Mouse (Mus musculus) heart, embryonic 15.5 days (tissue): ENCODE measurements around the gene Cyth2. TPM values are rescaled to one million over a fixed set of nuclear protein-coding genes. Genes with fewer than 3 reads are reported as not detected.
A peak's percentile ranks its signal among the peaks of the same experiment; 100 is the strongest.

ENCODE experiments used
- ATAC-seq: fragments of 200-750 bp; cut with Nextera tagmentation; replicated peaks from 2 replicates; pipeline ENCODE4 v1.8.0; 2017; ENCODE audit warnings: low read depth, moderate TSS enrichment; ENCODE audit not compliant: insufficient number of reproducible peaks, insufficient read depth, low FRiP score
- H3K27ac ChIP-seq: fragments of 300-500 bp; sonication (generic); 2 replicates; pipeline ENCODE4 v1.5.1; 2015; ENCODE audit warnings: mild to moderate bottlenecking, inconsistent platforms
- H3K27me3 ChIP-seq: fragments of 300-500 bp; sonication (generic); 2 replicates; pipeline ENCODE4 v1.6.1; 2015; ENCODE audit warnings: inconsistent platforms
- H3K36me3 ChIP-seq: fragments of 300-500 bp; sonication (generic); 2 replicates; pipeline ENCODE4 v1.6.1; 2015; ENCODE audit warnings: mild to moderate bottlenecking, inconsistent platforms
- H3K4me1 ChIP-seq: fragments of 300-500 bp; sonication (generic); replicated peaks from 2 replicates; pipeline ENCODE4 v1.6.1; 2015; ENCODE audit warnings: inconsistent platforms
- H3K4me2 ChIP-seq: fragments of 300-500 bp; sonication (generic); 2 replicates; pipeline ENCODE4 v1.6.1; 2015; ENCODE audit warnings: inconsistent platforms, mild to moderate bottlenecking, moderate library complexity
- H3K4me3 ChIP-seq: fragments of 300-500 bp; sonication (generic); 2 replicates; pipeline ENCODE4 v1.5.1; 2015; ENCODE audit warnings: mild to moderate bottlenecking, inconsistent platforms
- H3K9ac ChIP-seq: fragments of 300-500 bp; sonication (generic); 2 replicates; pipeline ENCODE4 v1.6.1; 2015; ENCODE audit warnings: mild to moderate bottlenecking, inconsistent platforms
- H3K9me3 ChIP-seq: fragments of 300-500 bp; sonication (generic); replicated peaks from 2 replicates; pipeline ENCODE4 v1.6.1; 2016; ENCODE audit warnings: inconsistent platforms
- WGBS: fragments of 180-500 bp; shearing (Covaris S2); methylation state at CpG from one replicate; pipeline ENCODE4 v1.1.7; 2015; ENCODE audit warnings: mixed read lengths; 5-methylcytosine and 5-hydroxymethylcytosine counted together
- polyA plus RNA-seq: library from polyadenylated mRNA; unstranded; fragments of >200 nt; fragmentation: Nextera tagmentation; extraction: Ambion mirVana; gene quantifications from 2 replicates; pipeline ENCODE4 v1.2.1, GENCODE M21; 2015

Gene Cyth2
- polyA plus RNA-seq, 1 experiment from 2014 or later: 92.2 TPM

DNA sequence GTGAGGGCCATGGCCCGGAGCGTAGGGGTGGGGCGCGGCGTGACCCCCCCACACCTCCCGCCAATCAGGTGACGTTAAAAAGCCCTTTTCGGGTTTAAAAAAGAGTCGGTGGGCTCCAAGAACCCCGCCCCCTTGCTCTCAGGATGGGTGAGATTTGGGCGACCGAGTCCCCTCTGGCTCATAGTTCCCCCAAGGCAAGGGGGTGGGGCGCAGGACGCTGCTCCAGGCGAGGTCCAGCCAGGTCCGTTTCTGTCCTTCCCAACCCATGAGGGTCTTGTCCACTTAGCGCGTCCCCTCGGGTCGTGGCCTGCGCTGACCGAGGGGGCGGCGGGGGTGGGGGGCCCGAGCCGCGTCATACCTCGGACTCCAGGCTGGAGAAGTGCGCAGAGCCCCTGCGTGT is 18.0 kb upstream of the Cyth2 start:
- no peak overlapping the region for H3K27ac ChIP-seq
- H3K9me3 ChIP-seq: no peaks in the 10 kb centered on the region
- ATAC-seq: no peak
- peaks cover 55% of the 10 kb centered on the region for H3K27me3 ChIP-seq
- peak overlapping the region; percentile 41 for H3K4me3 ChIP-seq
- peaks cover 27% of the 10 kb centered on the region for H3K4me1 ChIP-seq
- no peak overlapping the region for H3K9ac ChIP-seq
- H3K36me3 ChIP-seq: peaks cover 20% of the 10 kb centered on the region
- H3K4me2 ChIP-seq: peak overlapping the region; percentile 67
- WGBS: 9% methylated on average over 30 of the region's 30 CpGs

DNA sequence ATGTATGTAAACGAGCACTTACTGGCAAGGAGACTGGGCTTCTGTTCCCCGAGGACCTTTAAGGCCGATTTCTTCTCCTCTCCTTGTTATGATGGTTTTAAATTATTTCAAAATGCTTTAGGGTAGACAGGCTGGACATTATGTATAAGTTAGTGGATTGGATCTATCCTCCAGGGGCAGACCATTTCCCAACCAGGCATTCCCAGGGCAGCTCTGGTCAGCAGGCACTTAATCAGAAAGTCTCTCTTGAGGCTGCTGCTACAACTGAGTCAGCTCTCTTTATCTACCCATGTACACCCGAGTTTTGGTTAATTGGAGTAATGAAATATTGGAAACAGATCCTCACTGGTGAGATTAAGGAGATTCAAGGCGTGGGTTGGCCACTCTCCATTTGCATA is 16.7 kb upstream of the Cyth2 start:
- 24% methylated on average over 5 of the region's 5 CpGs for WGBS
- ATAC-seq: no peak
- peaks cover 47% of the 10 kb centered on the region for H3K27me3 ChIP-seq
- no peak overlapping the region for H3K27ac ChIP-seq
- peak overlapping the region; percentile 81 for H3K4me3 ChIP-seq
- no peaks in the 10 kb centered on the region for H3K9me3 ChIP-seq
- H3K4me1 ChIP-seq: peaks cover 27% of the 10 kb centered on the region
- peak overlapping the region; percentile 78; the same call in 1 of the 2 replicates for H3K9ac ChIP-seq
- H3K36me3 ChIP-seq: peaks cover 33% of the 10 kb centered on the region
- peak overlapping the region; percentile 80 for H3K4me2 ChIP-seq

DNA sequence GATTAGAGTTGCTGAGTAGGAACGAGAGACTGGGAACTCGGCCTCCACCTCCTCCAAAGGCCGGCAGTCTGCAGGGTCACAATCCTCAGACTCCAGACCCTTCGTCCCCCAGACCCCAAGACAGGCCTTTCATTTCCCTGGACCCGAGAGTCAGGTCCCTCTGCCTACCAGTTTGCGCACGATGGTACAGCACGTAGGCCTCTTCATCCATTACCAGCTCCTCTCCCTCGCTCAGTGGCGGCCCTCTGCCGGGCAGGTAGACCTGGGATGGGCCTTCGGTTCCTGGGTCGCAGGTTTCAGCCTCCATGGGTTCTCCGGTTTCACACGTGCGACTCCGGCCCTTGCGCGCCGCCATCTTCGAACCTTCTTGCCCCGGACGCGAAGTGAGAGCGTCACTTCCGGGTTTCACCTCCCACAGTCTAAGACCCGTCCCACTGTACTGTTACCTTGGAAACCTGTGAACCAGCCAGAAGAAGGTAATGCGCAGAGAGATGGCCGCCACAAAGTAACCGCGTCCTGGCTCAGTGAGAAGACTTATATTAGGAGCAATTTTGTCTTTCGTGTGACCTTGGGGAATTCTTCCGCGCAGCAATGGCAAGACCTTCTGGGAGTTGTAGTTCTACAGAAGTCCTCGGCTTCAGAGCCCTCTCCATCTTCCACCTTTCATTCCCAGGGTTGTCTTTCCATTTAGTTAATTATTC is 16.2 kb upstream of the Cyth2 start, which contains the start of gene Grwd1:
TSS of gene Grwd1 (minus strand) at position 518 of the 701 bp plus-strand sequence.
- ATAC-seq: peak; percentile 71
- Histone ChIP-seq H3K27me3 (peaks cover 44% of the 10 kb centered on the region), H3K4me2 (peak within 1 kb of the TSS; percentile 80), H3K4me3 (peak within 1 kb of the TSS; percentile 81), H3K4me1 (peaks cover 27% of the 10 kb centered on the region), H3K27ac (peak within 1 kb of the TSS; percentile 66), H3K9me3 (no peaks in the 10 kb centered on the region), H3K9ac (peak within 1 kb of the TSS; percentile 78), H3K36me3 (peaks cover 38% of the 10 kb centered on the region)
- whole genome bisulfite sequencing: under 1% methylated on average over 35 of the region's 35 CpGs

DNA sequence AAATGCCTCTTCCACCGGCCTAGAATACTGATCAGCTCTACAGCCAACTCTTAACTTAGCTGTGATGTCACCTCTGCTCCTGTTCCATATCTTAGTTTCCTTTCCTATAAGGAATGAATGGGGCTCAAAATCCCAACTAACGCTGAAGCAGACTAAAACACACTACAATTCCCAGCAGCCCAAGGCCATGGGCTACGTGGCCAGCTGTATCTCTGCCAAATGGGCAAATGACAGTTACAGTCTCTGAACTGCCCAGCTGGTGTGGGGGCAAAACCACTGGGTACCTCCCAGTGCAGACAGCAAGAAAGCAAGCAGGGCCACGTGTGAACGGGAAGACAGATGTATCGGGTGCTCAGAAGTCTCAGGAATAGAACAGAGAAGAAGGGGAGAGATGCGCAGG is 12.2 kb upstream of the Cyth2 start:
- peaks cover 4% of the 10 kb centered on the region for H3K27me3 ChIP-seq
- WGBS: 90% methylated on average over 7 of the region's 7 CpGs

DNA sequence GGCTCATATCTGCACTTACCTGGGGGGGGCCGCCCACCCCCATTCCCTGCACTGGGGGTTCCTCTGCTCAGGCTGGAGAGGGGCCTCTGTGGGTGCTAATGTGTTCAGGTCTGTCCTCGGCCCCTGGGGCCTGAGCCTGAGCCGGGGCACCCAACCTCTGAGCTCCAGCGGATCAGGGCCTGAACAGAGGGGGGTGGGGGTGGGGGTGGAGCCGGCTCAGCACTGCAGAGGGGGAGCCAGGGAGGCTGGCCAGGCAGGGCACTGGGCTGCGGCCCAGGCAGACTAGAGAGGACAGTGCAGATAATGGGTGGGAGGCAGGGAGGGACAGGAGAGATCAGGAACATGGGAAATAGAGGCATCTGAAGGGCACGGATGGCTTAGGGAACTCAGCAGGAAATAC is 10.2 kb upstream of the Cyth2 start, which contains the start of gene Kcnj14:
TSS of gene Kcnj14 (minus strand) at position 185 of the 400 bp plus-strand sequence.
- no peak; the same call in 1 of the 2 replicates for ATAC-seq
- Histone ChIP-seq H3K9me3 (no peaks in the 10 kb centered on the region), H3K27me3 (peaks cover 5% of the 10 kb centered on the region), H3K36me3 (peaks cover 55% of the 10 kb centered on the region), H3K4me2 (no peak within 1 kb of the TSS), H3K27ac (no peak within 1 kb of the TSS), H3K4me1 (peaks cover 5% of the 10 kb centered on the region), H3K9ac (no peak within 1 kb of the TSS), H3K4me3 (no peak within 1 kb of the TSS)
- WGBS: 64% methylated on average over 7 of the region's 7 CpGs

More for the DNA sequence above, 12.2 kb upstream of the Cyth2 start:
- Histone ChIP-seq H3K36me3 (peaks cover 55% of the 10 kb centered on the region), H3K9me3 (no peaks in the 10 kb centered on the region), H3K4me2 (no peak overlapping the region), H3K4me1 (peaks cover 9% of the 10 kb centered on the region), H3K4me3 (no peak overlapping the region), H3K9ac (no peak overlapping the region), H3K27ac (no peak overlapping the region)
- no peak for ATAC-seq

DNA sequence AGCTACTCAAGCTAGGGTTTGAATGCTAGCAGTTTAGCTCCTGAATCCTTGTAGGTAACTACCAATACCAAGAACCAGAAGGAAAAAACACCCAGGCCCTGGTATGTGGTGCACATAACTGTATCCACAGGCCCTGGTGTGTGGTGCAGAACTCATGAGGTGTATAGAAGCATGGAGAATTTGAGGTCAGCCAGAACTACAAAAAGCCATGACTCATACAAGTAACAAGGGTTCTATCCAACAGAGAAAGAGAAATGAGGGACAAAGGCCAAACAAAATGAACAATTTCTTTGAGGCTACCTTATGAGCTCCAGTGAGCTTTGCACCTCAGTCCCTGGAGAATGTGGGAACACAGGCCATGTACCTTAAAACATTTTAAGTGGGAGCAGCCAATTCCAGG is 6.5 kb upstream of the Cyth2 start:
- no peak overlapping the region for H3K4me3 ChIP-seq
- 0 out of 2 replicates have a peak, but pooled peaks cover 5% of the 10 kb centered on the region for H3K4me1 ChIP-seq
- H3K27ac ChIP-seq: no peak overlapping the region
- peaks cover 20% of the 10 kb centered on the region for H3K36me3 ChIP-seq
- H3K9ac ChIP-seq: no peak overlapping the region
- peaks cover 17% of the 10 kb centered on the region for H3K27me3 ChIP-seq
- no peak for ATAC-seq
- H3K4me2 ChIP-seq: no peak overlapping the region
- no peaks in the 10 kb centered on the region for H3K9me3 ChIP-seq

DNA sequence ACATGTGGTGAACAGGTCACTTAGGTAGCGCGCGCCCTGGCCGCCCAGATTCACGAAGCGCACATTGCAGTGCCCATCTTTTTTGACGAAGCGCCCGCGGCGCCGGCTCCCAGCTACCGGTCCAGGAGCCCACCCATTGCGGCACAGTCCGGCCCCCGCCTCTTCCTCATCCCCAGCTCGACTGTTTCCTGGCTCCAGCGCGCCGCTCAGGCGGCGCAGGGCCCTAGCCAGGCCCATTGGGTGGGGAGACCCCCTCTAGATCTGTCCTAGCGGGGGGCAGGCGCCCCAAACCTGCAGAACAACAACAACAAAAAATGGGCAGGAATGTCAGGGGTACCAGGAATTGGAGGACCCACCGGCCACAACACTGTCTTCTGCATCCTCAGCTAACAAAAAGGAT is 5.5 kb upstream of the Cyth2 start:
- peak overlapping the region; percentile 55 for H3K4me2 ChIP-seq
- peaks cover 9% of the 10 kb centered on the region for H3K4me1 ChIP-seq
- peaks cover 9% of the 10 kb centered on the region; the same call in 1 of the 2 replicates for H3K36me3 ChIP-seq
- H3K27ac ChIP-seq: no peak overlapping the region
- H3K9me3 ChIP-seq: no peaks in the 10 kb centered on the region
- ATAC-seq: no peak
- 7% methylated on average over 25 of the region's 25 CpGs for WGBS
- peak overlapping the region; percentile 24 for H3K4me3 ChIP-seq
- peaks cover 17% of the 10 kb centered on the region for H3K27me3 ChIP-seq
- H3K9ac ChIP-seq: no peak overlapping the region

DNA sequence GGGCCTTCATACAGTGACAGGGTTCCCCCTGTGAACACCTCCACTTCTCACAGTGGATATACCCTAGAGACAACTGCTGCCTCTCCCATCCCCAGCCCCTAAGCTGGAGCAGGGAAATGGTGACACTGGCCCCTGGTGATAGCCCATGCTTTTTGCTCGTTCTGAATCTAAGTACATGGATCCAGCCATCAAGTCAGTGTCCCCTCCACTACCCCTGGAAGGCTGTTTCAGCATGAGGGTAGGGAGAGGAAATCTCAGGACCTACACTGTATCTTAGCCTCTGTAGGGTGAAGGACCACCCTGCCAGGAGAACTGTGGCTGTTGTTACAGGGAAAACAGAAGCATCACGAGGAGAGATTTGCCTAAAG is 1.6 kb upstream of the Cyth2 start:
- 63% methylated on average over 2 of the region's 2 CpGs for WGBS
- peaks cover 25% of the 10 kb centered on the region for H3K4me1 ChIP-seq
- no peak overlapping the region for H3K4me3 ChIP-seq
- ATAC-seq: no peak
- no peaks in the 10 kb centered on the region for H3K9me3 ChIP-seq
- H3K27me3 ChIP-seq: peaks cover 17% of the 10 kb centered on the region
- H3K27ac ChIP-seq: no peak overlapping the region
- H3K36me3 ChIP-seq: peaks cover 20% of the 10 kb centered on the region
- H3K9ac ChIP-seq: no peak overlapping the region
- H3K4me2 ChIP-seq: no peak overlapping the region

DNA sequence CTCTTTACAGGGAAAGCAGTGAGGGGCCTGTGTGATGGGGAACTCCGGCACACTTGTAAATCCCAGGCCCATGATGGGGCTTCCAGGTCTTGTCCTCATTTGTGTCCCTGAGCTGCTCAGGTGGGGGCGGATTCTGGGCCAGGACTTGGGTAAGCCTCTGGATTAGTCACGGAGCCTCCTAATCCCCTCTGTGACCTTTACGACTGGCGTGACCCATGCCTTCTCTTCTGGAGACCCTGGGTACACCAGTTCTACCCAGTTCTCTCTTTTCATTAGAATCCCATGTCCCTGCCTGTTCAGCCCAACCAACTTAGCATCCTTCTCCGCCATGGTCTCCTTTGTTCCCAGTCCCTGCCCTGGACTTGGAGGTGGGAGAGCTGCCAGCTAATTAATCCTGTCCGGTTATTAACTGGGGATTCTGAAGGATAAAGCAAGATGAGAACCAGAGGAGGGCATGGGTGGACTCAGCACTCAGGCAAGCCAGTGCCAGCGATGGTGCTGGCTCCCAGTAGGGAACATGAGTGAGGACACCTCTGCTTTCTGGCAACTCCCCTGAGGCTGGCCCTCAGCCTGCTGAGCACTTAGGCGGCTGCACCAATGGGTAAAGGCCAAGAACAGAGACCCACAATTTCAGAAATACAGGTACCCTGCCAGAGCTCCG is 1.1 kb upstream of the Cyth2 start:
- no peak overlapping the region for H3K4me3 ChIP-seq
- H3K4me2 ChIP-seq: no peak overlapping the region
- peaks cover 25% of the 10 kb centered on the region for H3K4me1 ChIP-seq
- no peak overlapping the region for H3K27ac ChIP-seq
- no peak for ATAC-seq
- peaks cover 25% of the 10 kb centered on the region for H3K36me3 ChIP-seq
- H3K9ac ChIP-seq: no peak overlapping the region
- peaks cover 17% of the 10 kb centered on the region for H3K27me3 ChIP-seq
- 57% methylated on average over 10 of the region's 10 CpGs for WGBS
- H3K9me3 ChIP-seq: no peaks in the 10 kb centered on the region

DNA sequence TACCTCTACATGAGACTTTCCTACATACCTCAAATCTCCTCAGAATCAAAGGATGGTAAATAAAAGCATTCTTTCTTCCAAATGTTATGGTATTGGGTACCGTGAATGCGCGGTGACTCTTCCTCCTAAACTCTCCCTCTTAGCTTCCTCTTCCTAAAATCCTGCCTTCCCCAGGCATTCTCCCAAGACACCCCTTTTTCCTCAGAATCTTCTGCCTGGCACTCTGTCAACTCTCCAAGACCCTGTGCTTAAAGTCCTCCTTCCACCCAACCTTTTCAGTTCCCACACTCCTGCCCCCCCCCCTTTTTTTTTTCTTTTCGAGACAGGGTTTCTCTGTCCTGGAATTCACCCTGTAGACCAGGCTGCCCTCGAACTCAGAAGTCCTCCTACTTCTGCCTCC is 460 bp upstream of the Cyth2 start:
- Histone ChIP-seq H3K4me3 (peak overlapping the region; percentile 94), H3K27me3 (peaks cover 14% of the 10 kb centered on the region), H3K4me1 (peaks cover 26% of the 10 kb centered on the region), H3K27ac (no peak overlapping the region), H3K9ac (no peak overlapping the region), H3K9me3 (no peaks in the 10 kb centered on the region), H3K36me3 (peaks cover 31% of the 10 kb centered on the region), H3K4me2 (peak overlapping the region; percentile 53)
- 6% methylated on average over 5 of the region's 5 CpGs for WGBS
- no peak for ATAC-seq

DNA sequence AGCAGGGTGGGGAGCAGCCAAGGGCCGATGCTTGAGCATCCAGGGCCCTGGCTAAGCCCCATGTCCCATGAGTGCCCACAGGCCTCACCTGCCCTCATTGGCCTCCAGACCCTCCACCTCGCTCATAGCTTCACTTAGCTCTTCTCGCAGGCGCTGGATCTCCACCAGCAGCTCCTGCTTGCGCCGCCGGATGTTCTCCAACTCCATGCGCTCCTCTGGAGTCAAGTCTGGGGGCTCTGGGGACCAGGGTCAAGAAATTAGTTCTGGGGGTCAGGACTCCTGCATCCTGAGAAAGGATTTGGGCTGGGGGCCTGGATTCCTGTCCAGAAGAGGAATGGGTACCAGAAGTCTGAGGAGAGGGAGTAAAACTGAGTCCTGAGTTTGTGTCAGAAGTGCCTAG is 1.5 kb downstream of the Cyth2 start:
- H3K27me3 ChIP-seq: no peaks in the 10 kb centered on the region
- ATAC-seq: no peak
- WGBS: 87% methylated on average over 8 of the region's 8 CpGs
- H3K4me2 ChIP-seq: peak overlapping the region; percentile 79
- H3K4me3 ChIP-seq: peak overlapping the region; percentile 94
- no peak overlapping the region for H3K27ac ChIP-seq
- peaks cover 50% of the 10 kb centered on the region for H3K36me3 ChIP-seq
- no peaks in the 10 kb centered on the region for H3K9me3 ChIP-seq
- peak overlapping the region; percentile 99 for H3K9ac ChIP-seq
- peaks cover 27% of the 10 kb centered on the region for H3K4me1 ChIP-seq
